ENCODE assay signal across 9 mouse cellular contexts in the genomic region with DNA sequence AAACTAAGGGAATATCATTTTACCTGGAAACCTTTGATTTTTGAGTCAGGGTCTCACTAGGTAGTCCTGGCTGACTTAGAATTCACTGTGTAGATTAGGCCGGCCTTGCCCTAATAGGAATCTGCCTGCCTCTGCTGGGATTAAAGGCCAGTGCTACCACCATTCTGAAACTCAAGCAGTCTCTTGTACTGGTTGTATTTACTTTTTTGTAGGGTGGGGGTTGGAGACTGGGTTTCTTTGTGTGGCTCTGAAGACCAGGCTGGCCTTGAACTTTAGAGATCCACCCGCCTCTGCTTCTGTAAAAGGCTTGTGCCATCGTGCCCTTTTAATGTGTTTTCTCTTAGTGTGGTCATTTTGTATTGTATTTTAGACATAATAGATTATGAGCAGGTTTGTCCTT. TPM values are rescaled to one million over a fixed set of nuclear protein-coding genes. Genes with fewer than 3 reads are reported as not detected.
DNase-seq lines count a peak whose midpoint lies in the region; ATAC-seq and TF ChIP-seq lines count a peak whose summit lies in the region.
"Had no signal": no experiment of that assay in that cellular context is flagged by ENCODE, and none has a peak within 500 bp of the region (broad histone marks: within the 10 kb centered on the region; RNA-seq: fewer than 3 reads in every experiment).

No protein-coding gene starts in this region.

- ATAC-seq in heart, embryonic 11.5 days (replicated peaks; ENCODE audit: insufficient number of reproducible peaks, low FRiP score, low TSS enrichment): no peak
- ATAC-seq in G1E (ENCODE audit: extremely low read depth, insufficient number of reproducible peaks, low FRiP score, poor library complexity, severe bottlenecking): no peak

- intact Hi-C loops in heart, postnatal 36 days (cut with DNase I): loop anchor here (5.0 kb wide), 2 partner anchors 38 to 52 kb away; a partner anchor contains a TSS

- no peak overlapping the region for H3K9ac ChIP-seq in heart, embryonic 11.5 days (ENCODE audit: low read depth, low read length)

- H3K27me3 ChIP-seq in heart, embryonic 11.5 days (ENCODE audit: control insufficient read depth, insufficient read depth, low read length): no peaks in the 10 kb centered on the region
- H3K27me3 ChIP-seq in G1E (ENCODE audit: insufficient read depth, low read length): no peaks in the 10 kb centered on the region
- H3K27me3 ChIP-seq in hindbrain, embryonic 10.5 days (ENCODE audit: insufficient read depth, poor library complexity, severe bottlenecking): no peaks in the 10 kb centered on the region
- H3K27me3 ChIP-seq in midbrain, embryonic 10.5 days (ENCODE audit: low read depth, poor library complexity, severe bottlenecking): no peaks in the 10 kb centered on the region

- no peak overlapping the region for H3K27ac ChIP-seq in heart, embryonic 11.5 days (ENCODE audit: low read depth, low read length)
- H3K27ac ChIP-seq in hindbrain, embryonic 10.5 days: no peak overlapping the region
- no peak overlapping the region for H3K27ac ChIP-seq in midbrain, embryonic 10.5 days (replicated peaks)

- 68% methylated on average over 3 of the region's 3 CpGs for WGBS in heart, embryonic 11.5 days (ENCODE audit: insufficient replicate concordance)
- 71% methylated on average over 3 of the region's 3 CpGs for WGBS in hindbrain, embryonic 10.5 days
- WGBS in midbrain, embryonic 10.5 days: 74% methylated on average over 3 of the region's 3 CpGs

- H3K36me3 ChIP-seq in heart, embryonic 11.5 days (ENCODE audit: control insufficient read depth, insufficient read depth, low read length): peaks cover 9% of the 10 kb centered on the region
- peaks cover 35% of the 10 kb centered on the region for H3K36me3 ChIP-seq in G1E (replicated peaks)
- H3K36me3 ChIP-seq in hindbrain, embryonic 10.5 days: peaks cover 36% of the 10 kb centered on the region
- H3K36me3 ChIP-seq in midbrain, embryonic 10.5 days: peaks cover 42% of the 10 kb centered on the region

- peak overlapping the region; percentile 87 for H3K4me3 ChIP-seq in heart, embryonic 11.5 days (ENCODE audit: low read depth, low read length)
- peak overlapping the region; percentile 83 for H3K4me3 ChIP-seq in G1E (ENCODE audit: low read depth, low read length)
- peak overlapping the region; percentile 88 for H3K4me3 ChIP-seq in hindbrain, embryonic 10.5 days
- H3K4me3 ChIP-seq in midbrain, embryonic 10.5 days: peak overlapping the region; percentile 86

- peaks cover 5% of the 10 kb centered on the region; the same call in 1 of the 2 replicates for H3K4me1 ChIP-seq in heart, embryonic 11.5 days (ENCODE audit: control insufficient read depth, insufficient read depth, low read length)
- peaks cover 38% of the 10 kb centered on the region for H3K4me1 ChIP-seq in G1E (ENCODE audit: insufficient read depth, low read depth, low read length)
- peaks cover 27% of the 10 kb centered on the region for H3K4me1 ChIP-seq in hindbrain, embryonic 10.5 days (replicated peaks)
- H3K4me1 ChIP-seq in midbrain, embryonic 10.5 days: peaks cover 23% of the 10 kb centered on the region

- TF ChIP-seq CTCF in G1E (IDR thresholded peaks at IDR 0.05; ENCODE audit: low read depth, low read length): no peak

- H3K4me2 ChIP-seq in heart, embryonic 11.5 days: peak overlapping the region; percentile 70

- DNase-seq in heart, postnatal 36 days: no peak
- DNase-seq in G1E (ENCODE audit: low spot score): no peak
- no peak for DNase-seq in hindbrain, embryonic 10.5 days (ENCODE audit: low spot score)
- no peak for DNase-seq in midbrain, embryonic 10.5 days (ENCODE audit: low spot score)
- DNase-seq in cerebellum, adult 11-12 months: no peak
- no peak for DNase-seq in layer of hippocampus, adult 9-11 months
- no peak for DNase-seq in kidney, adult 9 months
- DNase-seq: kidney, adult 18-20 months had no signal

- no peaks in the 10 kb centered on the region for H3K9me3 ChIP-seq in heart, embryonic 11.5 days (replicated peaks; ENCODE audit: control insufficient read depth, low read length)
- H3K9me3 ChIP-seq in G1E (replicated peaks): no peaks in the 10 kb centered on the region
- no peaks in the 10 kb centered on the region for H3K9me3 ChIP-seq in hindbrain, embryonic 10.5 days
- H3K9me3 ChIP-seq in midbrain, embryonic 10.5 days (replicated peaks): no peaks in the 10 kb centered on the region

RNA-seq across cellular contexts. Expression of a gene that starts 1.9 kb away (rescaled TPM):
- 86.6 and 116 TPM in 2 replicates for polyA plus RNA-seq in heart, embryonic 11.5 days (2014; fragmentation: Nextera tagmentation; extraction: Ambion mirVana)
- total RNA-seq in heart, postnatal 36 days (2021): 100 to 1,000 TPM; 129 to 154 TPM
- total RNA-seq in G1E (2014; fragmentation: Nextera tagmentation) (573 and 598 TPM in 2 replicates), G1E (2017) (239 and 264 TPM in 2 replicates)
- polyA plus RNA-seq in G1E (2012): 42.3 and 43.9 TPM in 2 replicates
- polyA plus RNA-seq in hindbrain, embryonic 10.5 days (2016; fragmentation: Nextera tagmentation; extraction: Ambion mirVana): 102 and 114 TPM in 2 replicates
- 109 and 119 TPM in 2 replicates for polyA plus RNA-seq in midbrain, embryonic 10.5 days (2016; fragmentation: Nextera tagmentation; extraction: Ambion mirVana)

RNA-seq across cellular contexts. Expression of a gene that starts 2.5 kb away (rescaled TPM):
- polyA plus RNA-seq in heart, embryonic 11.5 days (2014; fragmentation: Nextera tagmentation; extraction: Ambion mirVana): 84.5 and 88.2 TPM in 2 replicates
- total RNA-seq in heart, postnatal 36 days (2021): 10 to 100 TPM; 69.0 to 72.7 TPM
- 193 and 200 TPM in 2 replicates for total RNA-seq in G1E (2014; fragmentation: Nextera tagmentation)
- total RNA-seq in G1E (2017): 275 and 327 TPM in 2 replicates
- polyA plus RNA-seq in G1E (2012): 631 and 715 TPM in 2 replicates
- polyA plus RNA-seq in hindbrain, embryonic 10.5 days (2016; fragmentation: Nextera tagmentation; extraction: Ambion mirVana): 112 and 158 TPM in 2 replicates
- 145 and 162 TPM in 2 replicates for polyA plus RNA-seq in midbrain, embryonic 10.5 days (2016; fragmentation: Nextera tagmentation; extraction: Ambion mirVana)

RNA-seq across cellular contexts. Expression of a gene that starts 30.4 kb away (rescaled TPM):
- 2.2 and 3.5 TPM in 2 replicates for polyA plus RNA-seq in heart, embryonic 11.5 days (2014; fragmentation: Nextera tagmentation; extraction: Ambion mirVana)
- 10 to 100 TPM; 32.3 to 35.8 TPM for total RNA-seq in heart, postnatal 36 days (2021)
- 7.4 and 8.0 TPM in 2 replicates for total RNA-seq in G1E (2014; fragmentation: Nextera tagmentation)
- total RNA-seq in G1E (2017): 4.6 and 5.1 TPM in 2 replicates
- 0.40 and 0.76 TPM in 2 replicates for polyA plus RNA-seq in G1E (2012)
- polyA plus RNA-seq in hindbrain, embryonic 10.5 days (2016; fragmentation: Nextera tagmentation; extraction: Ambion mirVana): 3.2 and 4.5 TPM in 2 replicates
- 4.0 and 4.9 TPM in 2 replicates for polyA plus RNA-seq in midbrain, embryonic 10.5 days (2016; fragmentation: Nextera tagmentation; extraction: Ambion mirVana)

RNA-seq across cellular contexts. Expression of a gene that starts 39.3 kb away (rescaled TPM):
- polyA plus RNA-seq in heart, embryonic 11.5 days (2014; fragmentation: Nextera tagmentation; extraction: Ambion mirVana): 20.5 and 20.7 TPM in 2 replicates
- 1 to 10 TPM; 2.9 to 3.3 TPM for total RNA-seq in heart, postnatal 36 days (2021)
- 42.7 and 80.4 TPM in 2 replicates for total RNA-seq in G1E (2014; fragmentation: Nextera tagmentation)
- total RNA-seq in G1E (2017): 37.6 and 38.1 TPM in 2 replicates
- polyA plus RNA-seq in G1E (2012): 18.9 and 20.3 TPM in 2 replicates
- 32.9 and 34.6 TPM in 2 replicates for polyA plus RNA-seq in hindbrain, embryonic 10.5 days (2016; fragmentation: Nextera tagmentation; extraction: Ambion mirVana)
- 38.3 and 39.0 TPM in 2 replicates for polyA plus RNA-seq in midbrain, embryonic 10.5 days (2016; fragmentation: Nextera tagmentation; extraction: Ambion mirVana)

RNA-seq across cellular contexts. Expression of a gene that starts 51.6 kb away (rescaled TPM):
- 60.5 and 68.8 TPM in 2 replicates for polyA plus RNA-seq in heart, embryonic 11.5 days (2014; fragmentation: Nextera tagmentation; extraction: Ambion mirVana)
- 10 to 100 TPM; 55.0 to 67.6 TPM for total RNA-seq in heart, postnatal 36 days (2021)
- total RNA-seq in G1E (2014; fragmentation: Nextera tagmentation) (18.8 and 25.1 TPM in 2 replicates), G1E (2017) (17.9 and 19.7 TPM in 2 replicates)
- polyA plus RNA-seq in G1E (2012): 1.4 and 1.8 TPM in 2 replicates
- 37.6 and 45.9 TPM in 2 replicates for polyA plus RNA-seq in hindbrain, embryonic 10.5 days (2016; fragmentation: Nextera tagmentation; extraction: Ambion mirVana)
- 41.4 and 43.3 TPM in 2 replicates for polyA plus RNA-seq in midbrain, embryonic 10.5 days (2016; fragmentation: Nextera tagmentation; extraction: Ambion mirVana)
